Mouse (Mus musculus): ENCODE measurements around the gene Gabarapl2.

DNA sequence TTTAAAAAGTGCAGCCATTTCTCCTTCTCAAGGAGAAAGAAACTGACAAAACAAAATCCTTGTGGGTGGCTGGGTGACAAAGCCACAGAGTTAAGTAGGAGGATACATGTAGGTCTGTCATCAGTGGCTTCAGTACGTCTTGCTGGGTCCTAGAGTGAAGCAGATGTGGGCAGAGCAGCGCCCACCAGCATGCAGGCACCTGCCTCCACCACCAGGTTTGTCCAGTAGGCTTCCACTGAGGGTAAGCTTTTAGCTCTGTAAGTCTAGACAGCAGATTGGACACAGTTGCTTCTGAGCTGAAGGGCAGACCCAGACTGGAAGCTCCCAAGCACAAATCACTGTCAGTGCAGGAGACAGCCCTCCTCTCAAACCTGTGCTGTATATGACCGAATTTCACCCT, 20.8 kb downstream of the Gabarapl2 start:
- TF ChIP-seq MAFK (IDR thresholded peaks at IDR 0.05; ENCODE audit: insufficient read depth, low read depth, low read length) (no peak), ZNF384 (IDR thresholded peaks at IDR 0.05; ENCODE audit: low read depth, low read length) (no peak), HCFC1 (IDR thresholded peaks at IDR 0.05; ENCODE audit: borderline replicate concordance, insufficient read depth, low read length) (no peak), CHD2 (IDR thresholded peaks at IDR 0.05; ENCODE audit: low read depth, low read length) (no peak)

All from ES-E14 (cell line).